Mouse (Mus musculus): Measurements from ENCODE around the gene Pus10.

Pus10 gene

GRCm38 (mm10) chr11:23665311-23665786 is at the start of gene Pus10:
Gene Pus10, plus strand, starts transcription at chr11:23665674.
- no peak for DNase-seq

- DNase-seq, result no peak
These were observed 46.5 kb upstream of the Pus10 start for GRCm38 (mm10) chr11:23618995-23619394.

DNA sequence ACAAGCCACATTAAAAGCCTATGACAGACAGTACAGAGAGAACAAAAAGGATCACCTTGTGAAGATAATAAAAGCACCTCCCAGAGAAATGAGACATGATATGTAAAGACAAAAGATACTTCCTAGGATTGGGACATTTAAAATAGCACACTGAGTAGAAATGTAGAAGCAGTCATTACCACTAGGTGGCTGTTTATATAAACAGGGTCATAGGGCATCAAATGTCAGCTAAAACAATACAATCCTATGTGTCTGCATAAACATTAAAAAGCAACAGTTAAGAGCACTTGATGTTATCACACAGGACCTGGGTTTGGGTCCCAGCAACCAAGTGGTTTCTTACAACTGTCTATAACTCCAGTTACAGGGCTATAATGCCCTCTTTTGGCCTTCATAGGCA is 34.8 kb upstream of the Pus10 start:
- DNase-seq, result no peak

GRCm38 (mm10) chr11:23632945-23633878 is 32.3 kb upstream of the Pus10 start, which contains the start of gene 0610010F05Rik:
Gene 0610010F05Rik, minus strand, starts transcription at chr11:23633639.
- DNase-seq, result peak; percentile 89

- DNase-seq, result no peak
These were observed 31.6 kb upstream of the Pus10 start for GRCm38 (mm10) chr11:23633879-23634215.

- DNase-seq, result peak; percentile 36
These were observed 30.9 kb upstream of the Pus10 start for GRCm38 (mm10) chr11:23634573-23634972.

GRCm38 (mm10) chr11:23647431-23647830 is 18.0 kb upstream of the Pus10 start:
- DNase-seq, result no peak

- DNase-seq, result no peak
These were observed 17.6 kb upstream of the Pus10 start for GRCm38 (mm10) chr11:23647835-23648234.

DNA sequence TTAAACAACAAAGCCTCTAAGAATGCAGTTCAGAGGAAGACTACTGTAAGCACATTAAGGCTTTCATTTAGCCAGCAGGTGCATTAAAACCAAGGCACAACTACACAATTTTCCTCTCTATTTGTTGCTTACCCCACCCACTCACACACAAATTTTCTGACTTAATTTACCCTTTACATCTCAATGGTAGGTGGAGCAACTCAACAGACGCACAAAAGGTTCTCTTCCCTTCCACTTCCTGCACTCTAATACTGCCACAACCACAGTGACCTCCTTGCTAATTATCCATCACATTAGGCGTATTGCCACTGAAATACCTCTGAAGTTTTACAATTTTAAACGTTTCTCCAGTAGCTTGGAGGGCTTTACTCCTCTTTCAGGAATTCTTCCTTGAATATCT is 11.8 kb upstream of the Pus10 start:
- no peak for DNase-seq

- no peak for DNase-seq
These were observed 7.7 kb upstream of the Pus10 start for GRCm38 (mm10) chr11:23657791-23658190.

GRCm38 (mm10) chr11:23664232-23664631 is 1.2 kb upstream of the Pus10 start:
- no peak for DNase-seq

DNA sequence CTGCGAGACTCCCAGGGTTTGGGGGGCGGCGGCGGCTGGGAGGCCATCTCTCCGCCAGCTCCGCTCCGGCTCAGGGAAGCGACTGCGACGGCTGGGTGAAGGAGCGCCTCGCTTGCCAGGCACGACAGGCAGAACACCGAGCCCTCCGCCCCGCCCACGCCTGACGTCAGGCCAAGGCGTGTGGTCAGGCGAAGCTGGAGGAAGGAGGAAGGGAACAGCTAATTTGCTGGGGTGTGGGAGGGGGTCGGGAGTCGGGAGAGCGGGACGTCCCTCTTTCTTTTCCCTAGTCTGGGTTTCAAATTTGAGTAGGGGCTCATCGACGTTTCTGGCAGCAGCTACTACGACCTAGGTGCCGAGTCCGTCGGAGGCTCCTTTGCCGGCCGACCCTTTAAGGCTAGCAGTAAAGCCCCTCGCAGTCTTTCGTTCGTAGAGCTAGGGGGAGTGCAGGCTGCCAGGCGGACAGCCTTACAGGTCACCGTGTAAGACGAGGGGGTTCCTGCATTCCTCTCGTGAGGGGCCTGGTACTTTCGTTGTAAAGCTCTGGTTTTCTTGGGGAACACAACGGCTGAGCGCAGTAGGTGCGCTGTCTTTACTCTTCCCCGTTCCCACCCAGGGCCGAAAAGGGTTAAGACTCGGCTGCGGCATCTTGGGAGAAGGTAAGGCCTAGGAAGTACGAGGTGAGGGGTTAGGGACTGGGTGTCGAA is 476 bp downstream of the Pus10 start, which contains the start of gene Pex13:
TSS of gene Pex13 (minus strand) at position 162 of the 704 bp plus-strand sequence.
- DNase-seq, result peak; percentile 90

GRCm38 (mm10) chr11:23666526-23666925 is 1.1 kb downstream of the Pus10 start:
- DNase-seq, result no peak

DNA sequence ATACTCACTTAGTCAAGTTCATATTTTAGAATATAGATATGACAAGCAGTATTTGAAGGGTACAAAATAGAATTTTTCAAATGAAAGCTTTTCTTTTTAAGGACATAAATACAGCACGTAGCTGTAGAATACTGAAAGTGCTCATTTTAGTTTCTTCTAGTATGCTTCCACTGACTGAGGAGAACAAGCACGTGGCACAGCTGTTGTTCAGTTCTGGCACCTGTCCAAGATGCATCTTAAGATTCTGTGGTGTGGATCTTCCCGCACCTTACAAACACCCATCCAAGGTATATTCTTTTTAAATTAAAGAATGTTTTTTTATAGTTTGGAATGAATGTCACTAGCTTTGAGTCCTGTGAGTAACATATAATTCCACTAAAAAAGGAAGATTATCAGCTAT is 1.7 kb downstream of the Pus10 start:
- DNase-seq, result peak; percentile 17

- DNase-seq, result no peak
These were observed 6.8 kb downstream of the Pus10 start for GRCm38 (mm10) chr11:23672256-23672749.

- DNase-seq, result no peak
These were observed 10.6 kb downstream of the Pus10 start for GRCm38 (mm10) chr11:23676100-23676499.

- peak; percentile 10 for DNase-seq
These were observed 13.7 kb downstream of the Pus10 start for GRCm38 (mm10) chr11:23679044-23679642.

GRCm38 (mm10) chr11:23680435-23680950 is 15.0 kb downstream of the Pus10 start:
- DNase-seq, result no peak

DNA sequence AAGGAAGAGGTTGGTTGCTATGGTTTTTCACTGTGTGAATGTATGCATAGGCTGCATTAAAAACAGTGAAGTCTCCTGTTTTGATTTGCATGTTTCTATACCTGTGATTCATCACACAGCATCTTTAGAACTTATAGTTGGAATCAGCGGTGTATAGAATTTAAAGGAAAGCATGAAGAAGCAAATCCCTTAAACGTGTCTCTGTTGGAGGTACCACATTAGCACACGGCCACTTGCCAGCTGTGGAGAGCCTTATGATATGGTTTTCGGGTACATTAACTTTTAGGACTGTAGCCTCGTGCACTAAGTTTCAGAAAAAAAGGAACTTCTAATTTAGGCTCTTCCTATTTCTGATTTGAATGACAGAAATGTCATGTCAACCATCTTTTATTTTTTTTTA is 17.1 kb downstream of the Pus10 start:
- no peak for DNase-seq

GRCm38 (mm10) chr11:23686671-23687070 is 21.2 kb downstream of the Pus10 start:
- DNase-seq, result no peak

DNA sequence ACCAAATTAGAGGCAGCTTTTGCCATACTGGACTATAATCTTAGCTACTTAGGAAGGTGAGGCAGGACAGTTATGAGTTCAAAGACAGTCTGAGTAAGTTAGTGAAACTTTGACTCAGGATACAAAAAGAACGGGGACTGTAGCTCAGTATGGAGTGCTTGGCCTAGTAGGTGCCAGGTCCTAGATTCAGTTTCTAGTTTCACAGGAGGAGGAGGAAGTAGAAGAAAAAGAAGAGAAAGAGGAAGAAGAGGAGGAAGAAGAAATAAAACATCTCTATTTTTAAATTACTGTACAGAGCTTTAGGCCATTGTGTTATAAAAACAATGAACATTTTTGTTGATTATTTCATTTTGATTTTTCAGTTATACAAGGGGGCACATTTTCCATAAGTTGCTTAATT is 22.6 kb downstream of the Pus10 start:
- DNase-seq, result no peak

DNA sequence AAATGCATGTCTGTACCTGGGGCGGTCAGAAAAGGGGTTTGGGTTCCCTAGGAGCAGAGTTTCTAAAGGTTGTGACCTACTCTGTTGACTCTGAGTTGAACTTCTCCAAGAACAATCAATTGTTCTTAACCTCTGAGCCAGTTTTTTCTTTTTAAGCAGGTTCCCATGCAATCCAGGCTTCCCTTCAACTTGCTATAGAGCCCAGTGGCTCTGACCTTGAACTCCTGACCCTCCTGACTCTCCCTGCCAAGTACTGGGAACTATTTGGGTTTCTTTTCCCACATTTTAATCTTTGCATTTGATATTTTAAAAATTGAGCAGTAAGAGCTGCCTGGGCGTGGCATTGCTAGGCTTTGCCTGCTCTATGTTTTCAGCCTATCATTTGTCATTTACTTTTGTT is 27.8 kb downstream of the Pus10 start:
- no peak for DNase-seq

- no peak for DNase-seq
These were observed 30.4 kb downstream of the Pus10 start for GRCm38 (mm10) chr11:23695847-23696246.

Data from cerebellum, adult 11-12 months (tissue).